Mouse (Mus musculus) small intestine, adult 2 months (tissue): ENCODE results near the gene Mtmr10. TPM values are rescaled to one million over a fixed set of nuclear protein-coding genes. Genes with fewer than 3 reads are reported as not detected.

Source experiments
- H3K27ac ChIP-seq: fragments of 200-500 bp; 2 replicates; pipeline ENCODE4 v1.5.1; 2012; ENCODE audit warnings: low read depth, low read length, control low read depth, inconsistent platforms; ENCODE audit not compliant: insufficient read depth
- H3K27me3 ChIP-seq: fragments of 200-500 bp; 2 replicates; pipeline ENCODE4 v1.6.1; 2012; ENCODE audit warnings: mild to moderate bottlenecking, moderate library complexity, low read length, inconsistent platforms; ENCODE audit not compliant: control insufficient read depth, insufficient read depth
- H3K36me3 ChIP-seq: fragments of 200-500 bp; 2 replicates; pipeline ENCODE4 v1.6.1; 2012; ENCODE audit warnings: mild to moderate bottlenecking, low read length, control low read depth, inconsistent platforms; ENCODE audit not compliant: control insufficient read depth, insufficient read depth
- H3K4me1 ChIP-seq: fragments of 200-500 bp; 2 replicates; pipeline ENCODE4 v1.6.1; 2012; ENCODE audit warnings: low read length, inconsistent platforms, mixed read lengths; ENCODE audit not compliant: control insufficient read depth, insufficient read depth, insufficient read length
- H3K4me3 ChIP-seq: fragments of 200-500 bp; 2 replicates; pipeline ENCODE4 v1.5.1; 2012; ENCODE audit warnings: low read depth, mild to moderate bottlenecking, control low read depth, inconsistent platforms, low read length, moderate library complexity
- CTCF ChIP-seq: fragments of 200-500 bp; IDR thresholded peaks from 2 replicates; pipeline ENCODE4 v1.5.1; 2012; ENCODE audit warnings: low read depth, mild to moderate bottlenecking, control low read depth, inconsistent platforms, low read length, moderate library complexity, mixed read lengths; ENCODE audit not compliant: insufficient replicate concordance, insufficient read length; ENCODE audit errors: extremely low read depth
- POLR2A ChIP-seq: fragments of 200-500 bp; IDR thresholded peaks from 2 replicates; pipeline ENCODE4 v1.6.1; 2012; ENCODE audit warnings: low read depth, mild to moderate bottlenecking, control low read depth, inconsistent platforms, low read length, moderate library complexity
- WGBS: fragments of 180-500 bp; shearing (Covaris S2); methylation state at CpG from one replicate; pipeline ENCODE4 v1.1.7; 2018; 5-methylcytosine and 5-hydroxymethylcytosine counted together
- polyA plus RNA-seq: library from polyadenylated mRNA; depleted of rRNA; stranded (reverse); fragments of >200 nt; gene quantifications from 2 replicates; pipeline ENCODE4 v1.2.3, GENCODE M21; 2012

Gene Mtmr10
- polyA plus RNA-seq, 1 experiment: 2.0 TPM

GRCm38 (mm10) chr7:64275518-64275917, 11.9 kb upstream of the Mtmr10 start:
- H3K27ac ChIP-seq: no peak overlapping the region

DNA sequence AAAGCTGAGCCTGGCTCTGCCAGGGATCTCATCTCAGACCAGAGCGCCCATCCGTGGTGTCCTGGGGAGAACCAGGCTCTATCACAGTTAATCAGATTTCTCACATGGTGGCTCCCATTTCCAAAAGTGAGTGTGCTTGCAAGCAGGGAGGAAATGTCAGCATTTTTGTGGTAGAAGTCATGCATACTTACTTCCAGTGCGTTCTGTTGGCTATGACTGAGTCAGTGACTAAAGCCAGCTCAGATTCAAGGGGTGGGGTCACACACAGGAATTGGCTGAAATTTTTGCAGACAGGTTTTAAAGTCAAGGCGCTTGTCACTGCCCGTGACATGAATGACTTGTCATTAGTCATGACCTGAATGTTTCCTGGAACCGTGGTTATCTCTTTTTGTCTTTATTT, 10.5 kb upstream of the Mtmr10 start:
- WGBS: 40% methylated on average over 6 of the region's 6 CpGs
- H3K4me1 ChIP-seq: no peaks in the 10 kb centered on the region
- no peak overlapping the region for H3K27ac ChIP-seq
- no peak overlapping the region for H3K4me3 ChIP-seq
- H3K27me3 ChIP-seq: 0 out of 2 replicates have a peak, but pooled peaks cover 2% of the 10 kb centered on the region
- TF ChIP-seq POLR2A: no peak
- TF ChIP-seq CTCF: no peak
- H3K36me3 ChIP-seq: no peaks in the 10 kb centered on the region

More at GRCm38 (mm10) chr7:64275518-64275917, 11.9 kb upstream of the Mtmr10 start:
- Histone ChIP-seq H3K4me1 (no peaks in the 10 kb centered on the region), H3K27me3 (no peaks in the 10 kb centered on the region), H3K36me3 (no peaks in the 10 kb centered on the region), H3K4me3 (no peak overlapping the region)
- 83% methylated on average over 4 of the region's 4 CpGs for WGBS
- no peak for TF ChIP-seq POLR2A

GRCm38 (mm10) chr7:64278526-64278925, 8.9 kb upstream of the Mtmr10 start:
- Histone ChIP-seq H3K27ac (no peak overlapping the region), H3K4me1 (no peaks in the 10 kb centered on the region), H3K36me3 (no peaks in the 10 kb centered on the region), H3K4me3 (no peak overlapping the region), H3K27me3 (peaks cover 2% of the 10 kb centered on the region; the same call in 1 of the 2 replicates)
- TF ChIP-seq POLR2A: no peak
- TF ChIP-seq CTCF: no peak
- WGBS: 81% methylated on average over 1 of the region's 1 CpGs

- H3K27me3 ChIP-seq: peaks cover 2% of the 10 kb centered on the region; the same call in 1 of the 2 replicates
- H3K4me3 ChIP-seq: no peak overlapping the region
- no peaks in the 10 kb centered on the region for H3K4me1 ChIP-seq
- H3K36me3 ChIP-seq: no peaks in the 10 kb centered on the region
- TF ChIP-seq CTCF (no peak), POLR2A (no peak)
- WGBS: 71% methylated on average over 3 of the region's 3 CpGs
- H3K27ac ChIP-seq: no peak overlapping the region
These were observed 7.9 kb upstream of the Mtmr10 start for GRCm38 (mm10) chr7:64279548-64279947.

- no peak for TF ChIP-seq POLR2A
- no peak for TF ChIP-seq CTCF
- H3K4me3 ChIP-seq: no peak overlapping the region
- no peak overlapping the region for H3K27ac ChIP-seq
- no peaks in the 10 kb centered on the region; the same call in 1 of the 2 replicates for H3K4me1 ChIP-seq
- H3K36me3 ChIP-seq: no peaks in the 10 kb centered on the region
- peaks cover 1% of the 10 kb centered on the region; the same call in 1 of the 2 replicates for H3K27me3 ChIP-seq
These were observed 887 bp upstream of the Mtmr10 start for GRCm38 (mm10) chr7:64286566-64286965.

DNA sequence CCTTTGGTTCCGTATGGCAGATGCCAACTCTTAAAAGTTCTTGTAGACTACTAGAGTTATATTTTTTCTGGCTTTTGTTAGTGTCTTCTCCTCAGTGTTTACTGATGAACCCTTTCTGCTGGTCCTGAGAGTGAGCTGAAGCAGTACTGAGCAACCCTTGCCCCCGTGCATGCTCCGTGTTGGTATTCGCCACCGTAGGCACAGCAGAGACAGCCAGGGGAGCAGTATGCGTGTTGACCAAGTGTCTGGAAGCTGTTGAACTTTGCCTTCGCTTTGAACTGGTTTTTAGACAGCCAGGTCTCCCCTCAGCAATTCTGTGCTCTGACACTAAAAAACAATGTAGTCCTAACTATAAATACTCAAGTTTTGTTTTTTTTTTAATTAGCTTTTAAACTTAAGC, 2.0 kb downstream of the Mtmr10 start:
- TF ChIP-seq CTCF (no peak), POLR2A (no peak)
- H3K4me1 ChIP-seq: no peaks in the 10 kb centered on the region; the same call in 1 of the 2 replicates
- 82% methylated on average over 7 of the region's 7 CpGs for WGBS
- H3K27ac ChIP-seq: no peak overlapping the region
- H3K4me3 ChIP-seq: no peak overlapping the region
- H3K36me3 ChIP-seq: peaks cover 3% of the 10 kb centered on the region; the same call in 1 of the 2 replicates
- H3K27me3 ChIP-seq: no peaks in the 10 kb centered on the region

- Histone ChIP-seq H3K36me3 (peaks cover 3% of the 10 kb centered on the region; the same call in 1 of the 2 replicates), H3K4me1 (no peaks in the 10 kb centered on the region; the same call in 1 of the 2 replicates), H3K4me3 (no peak overlapping the region), H3K27ac (no peak overlapping the region), H3K27me3 (no peaks in the 10 kb centered on the region)
- TF ChIP-seq POLR2A: no peak
- no peak for TF ChIP-seq CTCF
- 77% methylated on average over 6 of the region's 6 CpGs for WGBS
These were observed 3.0 kb downstream of the Mtmr10 start for GRCm38 (mm10) chr7:64290431-64290830.

DNA sequence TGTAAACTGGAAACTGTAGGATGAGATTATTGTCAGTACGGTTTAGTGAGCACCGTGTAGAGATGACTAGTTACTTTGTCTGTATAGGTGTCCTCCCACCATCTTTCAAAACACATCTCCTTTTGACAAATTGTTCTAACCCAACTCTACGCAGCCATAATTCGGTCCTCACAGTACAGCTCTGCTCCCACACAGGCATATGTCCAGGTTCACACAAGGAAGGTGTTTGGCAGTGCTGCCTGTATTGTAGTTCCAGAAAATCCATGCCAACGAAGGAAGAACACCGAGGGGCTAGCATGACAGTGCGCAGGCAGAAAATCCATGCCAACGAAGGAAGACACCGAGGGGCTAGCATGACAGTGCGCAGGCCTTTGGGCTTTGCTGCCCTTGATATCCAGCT, 4.3 kb downstream of the Mtmr10 start:
- 95% methylated on average over 10 of the region's 10 CpGs for WGBS
- Histone ChIP-seq H3K36me3 (peaks cover 3% of the 10 kb centered on the region; the same call in 1 of the 2 replicates), H3K27ac (no peak overlapping the region), H3K4me3 (no peak overlapping the region), H3K4me1 (no peaks in the 10 kb centered on the region; the same call in 1 of the 2 replicates), H3K27me3 (no peaks in the 10 kb centered on the region)
- TF ChIP-seq POLR2A (no peak), CTCF (no peak)
